Mouse (Mus musculus) liver, embryonic 14.5 days (tissue): Measurements from ENCODE around the gene Anapc2. TPM values are rescaled to one million over a fixed set of nuclear protein-coding genes. Genes with fewer than 3 reads are reported as not detected.
A peak's percentile ranks its signal among the peaks of the same experiment; 100 is the strongest.

Experiments
- ATAC-seq: fragments of 200-750 bp; cut with Nextera tagmentation; 2 replicates; pipeline ENCODE4 v1.8.0; 2017; ENCODE audit warnings: moderate number of reproducible peaks, mild to moderate bottlenecking, moderate library complexity; ENCODE audit not compliant: insufficient read depth
- DNase-seq, 3 experiments: peaks; one replicate each; pipeline ENCODE4 v3.0.0-alpha.2; 2012 to 2013; ENCODE audit warnings: low read depth in 3 of 3, low spot score in 3 of 3
- H3K27ac ChIP-seq: fragments of 300-500 bp; sonication (generic); 2 replicates; pipeline ENCODE4 v1.5.1; 2014; ENCODE audit warnings: moderate library complexity, mild to moderate bottlenecking, control low read depth, inconsistent platforms
- H3K27me3 ChIP-seq: fragments of 300-500 bp; sonication (generic); 2 replicates; pipeline ENCODE4 v1.6.1; 2014; ENCODE audit warnings: mild to moderate bottlenecking, low read length, moderate library complexity; ENCODE audit not compliant: control insufficient read depth, insufficient read depth
- H3K36me3 ChIP-seq: fragments of 300-500 bp; sonication (generic); replicated peaks from 2 replicates; pipeline ENCODE4 v1.6.1; 2014; ENCODE audit warnings: low read depth; ENCODE audit not compliant: control insufficient read depth, insufficient read depth
- H3K4me1 ChIP-seq, 2 experiments: fragments of 200-500 bp in 1 of 2; fragments of 300-500 bp in 1 of 2; sonication (generic) in 1 of 2; replicated peaks; 2 replicates each; pipeline ENCODE4 v1.6.1; 2012 to 2014; ENCODE audit warnings: antibody characterized with exemption in 1 of 2, inconsistent platforms in 1 of 2, low read length in 1 of 2; ENCODE audit not compliant: control insufficient read depth in 2 of 2, insufficient read depth in 2 of 2
- H3K4me2 ChIP-seq: fragments of 300-500 bp; sonication (generic); 2 replicates; pipeline ENCODE4 v1.6.1; 2014; ENCODE audit warnings: low read depth, mild to moderate bottlenecking, control low read depth, moderate library complexity
- H3K4me3 ChIP-seq, 2 experiments: fragments of 200-500 bp in 1 of 2; fragments of 300-500 bp in 1 of 2; sonication (generic) in 1 of 2; 2 replicates each; pipeline ENCODE4 v1.5.1; 2012 to 2014; ENCODE audit warnings: low read depth in 2 of 2, low read length in 2 of 2, mild to moderate bottlenecking in 2 of 2, control low read depth in 1 of 2, inconsistent platforms in 1 of 2, moderate library complexity in 1 of 2; ENCODE audit not compliant: insufficient read depth in 1 of 2
- H3K9ac ChIP-seq: fragments of 300-500 bp; sonication (generic); replicated peaks from 2 replicates; pipeline ENCODE4 v1.6.1; 2014; ENCODE audit warnings: mild to moderate bottlenecking, control low read depth, moderate library complexity
- H3K9me3 ChIP-seq: fragments of 300-500 bp; sonication (generic); 2 replicates; pipeline ENCODE4 v1.6.1; 2016; ENCODE audit warnings: low read length, mixed read lengths; ENCODE audit not compliant: control insufficient read depth
- CTCF ChIP-seq: IDR thresholded peaks from 2 replicates; pipeline ENCODE4 v1.5.1; 2016; ENCODE audit warnings: antibody characterized with exemption, low read depth, control low read depth
- EP300 ChIP-seq: IDR thresholded peaks from 2 replicates; pipeline ENCODE4 v1.6.1; 2016; ENCODE audit warnings: antibody characterized with exemption, low read depth
- WGBS: fragments of 180-500 bp; shearing (Covaris S2); extraction: QIAGEN DNeasy Blood & Tissue Kit; methylation state at CpG from one replicate; pipeline ENCODE4 v1.1.7; 2014; ENCODE audit not compliant: insufficient replicate concordance; 5-methylcytosine and 5-hydroxymethylcytosine counted together
- polyA plus RNA-seq, 2 experiments: library from polyadenylated mRNA; depleted of rRNA in 1 of 2; stranded (reverse) in 1 of 2; unstranded in 1 of 2; fragments of >200 nt; fragmentation: Nextera tagmentation in 1 of 2; extraction: Ambion mirVana in 1 of 2; gene quantifications; 2 replicates each; pipeline versions ENCODE4 v1.2.1 to v1.2.3; 2012 to 2014

The Anapc2 gene
- polyA plus RNA-seq, 2 experiments = 23.8 to 30.2 TPM

DNA sequence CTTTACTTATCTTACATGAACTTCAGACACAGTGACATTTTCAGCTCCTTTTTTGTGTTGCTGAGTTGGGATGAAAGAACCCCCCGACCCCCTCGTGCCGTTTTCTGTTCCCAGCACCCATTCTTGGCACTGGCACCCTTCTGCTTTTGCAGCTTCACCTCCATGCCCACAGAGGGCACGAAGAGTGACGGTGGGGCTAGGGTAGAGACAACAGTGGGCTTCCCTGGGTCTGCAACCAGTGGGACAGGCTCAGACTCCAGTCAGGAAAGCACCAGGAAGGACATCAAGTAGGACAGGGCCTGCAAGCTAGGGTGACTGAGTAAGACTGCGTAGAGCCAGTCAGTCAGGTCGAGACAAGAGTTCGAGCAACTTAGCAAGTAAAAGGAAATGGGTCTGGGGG, 32.0 kb upstream of the Anapc2 start:
- WGBS = 48% methylated on average over 8 of the region's 8 CpGs
- H3K4me2 ChIP-seq = peak overlapping the region; percentile 75
- no peak overlapping the region for H3K27ac ChIP-seq
- H3K9me3 ChIP-seq = no peaks in the 10 kb centered on the region
- DNase-seq (no peak), ATAC-seq (no peak)
- no peaks in the 10 kb centered on the region for H3K36me3 ChIP-seq
- no peak for TF ChIP-seq CTCF
- TF ChIP-seq EP300 = no peak
- H3K4me1 ChIP-seq = peaks cover 4 to 17% of the 10 kb centered on the region in 2 experiments
- peak overlapping the region; percentile 49 to 57 for H3K4me3 ChIP-seq
- peaks cover 22% of the 10 kb centered on the region for H3K27me3 ChIP-seq
- H3K9ac ChIP-seq = no peak overlapping the region

- peaks cover 4 to 17% of the 10 kb centered on the region in 2 experiments for H3K4me1 ChIP-seq
- ATAC-seq = peak; percentile 76
- H3K27me3 ChIP-seq = peaks cover 22% of the 10 kb centered on the region
- 2% methylated on average over 29 of the region's 29 CpGs for WGBS
- H3K4me2 ChIP-seq = peak overlapping the region; percentile 75
- no peaks in the 10 kb centered on the region for H3K36me3 ChIP-seq
- peak overlapping the region; percentile 49 to 57 for H3K4me3 ChIP-seq
- peak; percentile 45 to 52 (median 47) for DNase-seq
- H3K27ac ChIP-seq = no peak overlapping the region
- H3K9ac ChIP-seq = peak overlapping the region; percentile 32
- TF ChIP-seq CTCF (no peak), EP300 (no peak)
- no peaks in the 10 kb centered on the region for H3K9me3 ChIP-seq
Measured at GRCm38 (mm10) chr2:25240723-25241437, 31.4 kb upstream of the Anapc2 start.

- H3K27me3 ChIP-seq = peaks cover 22% of the 10 kb centered on the region
- H3K27ac ChIP-seq = no peak overlapping the region
- H3K9ac ChIP-seq = no peak overlapping the region
- H3K36me3 ChIP-seq = no peaks in the 10 kb centered on the region
- peak overlapping the region; percentile 75 for H3K4me2 ChIP-seq
- 13% methylated on average over 6 of the region's 6 CpGs for WGBS
- H3K4me3 ChIP-seq = peak overlapping the region; percentile 46 to 57; a peak in 3 of 4 replicates
- TF ChIP-seq EP300 = no peak
- TF ChIP-seq CTCF = no peak
- H3K9me3 ChIP-seq = no peaks in the 10 kb centered on the region
- ATAC-seq = peak; percentile 27; the same call in 1 of the 2 replicates
- DNase-seq = no peak
- peaks cover 4 to 17% of the 10 kb centered on the region in 2 experiments for H3K4me1 ChIP-seq
Measured at GRCm38 (mm10) chr2:25241438-25241775, 30.9 kb upstream of the Anapc2 start.

DNA sequence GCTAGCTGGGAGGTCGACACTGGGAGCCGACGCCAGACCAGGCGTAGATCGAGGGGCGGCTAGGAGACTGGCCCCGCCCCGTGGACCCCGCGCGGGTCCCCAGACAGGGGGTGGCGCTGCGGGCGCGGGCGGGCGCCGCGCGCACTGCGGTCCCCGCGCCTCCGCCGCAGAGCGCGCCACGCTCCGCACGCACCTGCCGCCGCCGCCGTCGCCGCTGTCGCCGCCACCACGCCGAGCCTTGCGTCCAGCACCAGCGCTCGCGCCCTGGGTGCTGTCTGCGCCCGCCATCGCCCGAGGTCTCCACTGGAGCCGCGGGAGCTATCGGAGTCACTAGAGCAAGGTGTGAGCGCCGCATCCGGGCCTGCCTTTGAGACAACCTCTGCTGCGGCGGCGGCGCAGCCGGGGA, 30.2 kb upstream of the Anapc2 start, which contains the start of the genes Rnf208 and Cysrt1:
Rnf208 (plus strand) TSS at position 155 of the 406 bp plus-strand sequence.
Cysrt1 (minus strand) TSS at position 352 of the 406 bp plus-strand sequence.
- H3K27me3 ChIP-seq = peaks cover 22% of the 10 kb centered on the region
- peak within 1 kb of the TSS; percentile 49 to 57 for H3K4me3 ChIP-seq
- H3K36me3 ChIP-seq = no peaks in the 10 kb centered on the region
- DNase-seq = no peak
- H3K9ac ChIP-seq = no peak within 1 kb of the TSS; the same call in 1 of the 2 replicates
- TF ChIP-seq CTCF (no peak), EP300 (no peak)
- peaks cover 4 to 12% of the 10 kb centered on the region in 2 experiments for H3K4me1 ChIP-seq
- no peak within 1 kb of the TSS for H3K27ac ChIP-seq
- H3K4me2 ChIP-seq = peak within 1 kb of the TSS; percentile 75
- under 1% methylated on average over 59 of the region's 59 CpGs for WGBS
- H3K9me3 ChIP-seq = no peaks in the 10 kb centered on the region
- no peak for ATAC-seq

DNA sequence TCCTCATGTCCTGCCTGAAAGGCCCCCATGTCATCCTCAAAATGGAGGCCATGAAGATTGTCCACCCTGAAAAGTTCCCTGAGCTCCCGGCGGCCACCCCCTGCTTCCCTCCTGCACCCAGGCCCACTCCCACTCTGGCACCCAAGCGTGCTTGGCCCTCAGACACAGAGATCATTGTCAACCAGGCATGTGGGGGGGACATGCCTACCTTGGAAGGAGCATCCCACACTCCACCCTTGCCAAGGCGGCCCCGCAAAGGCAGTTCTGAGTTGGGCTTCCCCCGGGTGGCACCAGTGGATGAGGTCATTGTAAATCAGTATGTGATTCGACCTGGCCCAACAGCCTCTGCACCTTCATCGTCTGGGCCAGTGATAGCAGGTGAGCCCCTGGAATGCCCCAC, 28.9 kb upstream of the Anapc2 start:
- Histone ChIP-seq H3K9ac (no peak overlapping the region), H3K4me2 (no peak overlapping the region), H3K36me3 (no peaks in the 10 kb centered on the region), H3K4me1 (peaks cover 4 to 12% of the 10 kb centered on the region in 2 experiments), H3K4me3 (no peak overlapping the region), H3K27me3 (peaks cover 22% of the 10 kb centered on the region), H3K27ac (no peak overlapping the region), H3K9me3 (no peaks in the 10 kb centered on the region)
- WGBS = 67% methylated on average over 8 of the region's 8 CpGs
- TF ChIP-seq CTCF = no peak
- TF ChIP-seq EP300 = no peak
- ATAC-seq (no peak), DNase-seq (no peak)
